Mouse (Mus musculus): ENCODE data around the gene Dcaf5.
A peak's percentile ranks its signal among the peaks of the same experiment; 100 is the strongest.
"Not testable (repeated sequence)": the region's sequence is repeated elsewhere in the genome, so short reads cannot be mapped to it uniquely, and the experiment has no call there.

Gene Dcaf5

DNA sequence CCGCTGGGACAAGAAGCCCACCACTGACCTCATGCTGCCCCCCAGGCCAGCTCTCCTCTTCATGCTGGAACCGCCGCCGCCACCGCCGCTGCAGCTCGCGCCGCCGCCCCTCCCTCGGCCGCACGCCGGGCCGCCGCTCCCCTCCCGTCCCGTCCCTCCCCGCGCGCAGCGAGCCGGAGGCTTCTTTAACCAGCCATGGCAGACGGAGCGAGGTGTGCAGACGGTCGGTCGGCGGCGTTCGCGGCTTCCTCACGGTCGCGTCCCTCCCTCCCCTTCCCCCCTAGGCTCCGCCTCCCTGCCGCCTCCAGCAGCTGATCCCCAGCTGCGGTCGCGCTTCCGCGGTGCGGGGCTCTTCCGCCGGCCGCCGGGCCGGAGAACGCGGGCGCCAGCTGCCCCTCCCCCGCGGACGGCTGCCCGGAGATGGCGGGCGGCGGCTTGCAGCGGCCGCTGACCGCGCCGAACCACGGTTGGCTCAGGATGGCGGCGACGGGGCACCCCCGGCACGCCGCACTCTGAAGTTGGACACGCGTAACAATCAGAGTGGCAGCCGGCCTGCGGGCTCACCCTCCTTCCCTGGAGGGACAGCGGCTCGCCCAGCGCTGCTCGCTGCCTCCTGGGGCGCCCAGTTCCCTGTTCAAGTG is at the start of gene Dcaf5:
Gene Dcaf5 (minus strand): TSS at position 266 of the 641 bp plus-strand sequence.
- DNase-seq (ENCODE audit: low spot score in 2 of 2) = peak; percentile 72 to 76

DNA sequence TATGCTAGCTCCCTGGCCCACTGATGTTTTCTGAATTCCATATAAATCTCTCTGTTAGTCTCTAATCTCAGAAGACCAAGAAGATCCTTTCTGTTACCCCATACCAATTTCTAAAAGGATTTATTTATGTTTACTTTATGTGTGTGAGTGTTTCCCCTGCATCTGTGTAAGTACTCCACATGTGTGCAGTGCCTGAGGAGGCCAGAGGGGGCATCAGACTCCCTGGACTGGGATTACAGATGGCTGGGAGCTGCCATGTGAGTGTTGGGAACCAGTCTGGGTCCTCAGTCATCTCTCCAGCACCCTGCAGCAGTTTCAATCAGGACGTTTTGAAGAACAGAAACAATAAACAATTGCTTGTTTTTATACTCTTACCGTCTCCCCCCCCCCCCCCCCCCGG is 47.0 kb upstream of the Dcaf5 start:
- no peak for DNase-seq (ENCODE audit: low spot score in 2 of 2)

DNA sequence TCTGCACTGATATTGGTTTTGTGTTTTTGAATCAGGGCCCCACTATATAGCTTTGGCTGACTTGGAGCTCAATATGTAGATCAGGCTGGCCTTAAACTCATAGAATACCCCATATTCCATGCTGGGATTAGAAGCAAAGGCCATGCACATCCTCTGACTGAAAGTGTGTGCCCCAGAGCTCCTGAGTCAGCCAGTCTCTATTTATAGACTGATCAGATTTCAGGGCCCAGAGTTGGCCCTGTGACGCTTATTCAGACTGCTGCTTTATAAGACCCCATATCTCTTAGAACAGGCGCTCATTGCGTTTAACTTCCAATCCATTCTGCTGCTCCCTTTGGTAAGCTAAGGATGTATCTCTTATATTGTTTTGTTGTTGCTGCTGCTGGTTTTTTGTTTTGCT is 43.6 kb upstream of the Dcaf5 start:
- DNase-seq (ENCODE audit: low spot score in 2 of 2) = no peak

DNA sequence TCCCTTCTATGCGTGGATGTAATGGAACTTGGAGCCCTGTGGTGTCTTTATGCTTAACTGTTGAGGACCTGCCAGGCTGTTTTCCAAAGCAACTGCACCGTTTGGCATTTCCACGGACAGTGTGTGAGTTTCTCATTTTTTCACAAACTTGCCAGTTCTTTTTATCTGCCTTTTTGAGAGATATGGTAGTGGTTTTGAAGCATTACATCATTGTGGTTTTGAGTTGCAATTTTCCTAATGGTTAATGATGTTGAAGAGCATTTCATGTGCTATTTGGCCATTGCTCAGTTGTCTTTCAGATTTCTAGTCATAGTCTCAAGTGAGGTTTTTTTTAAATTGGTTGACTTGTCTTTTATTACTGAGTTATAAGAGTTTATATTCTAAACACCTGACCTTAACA is 37.3 kb upstream of the Dcaf5 start:
- no peak for DNase-seq (ENCODE audit: low spot score in 2 of 2)

DNA sequence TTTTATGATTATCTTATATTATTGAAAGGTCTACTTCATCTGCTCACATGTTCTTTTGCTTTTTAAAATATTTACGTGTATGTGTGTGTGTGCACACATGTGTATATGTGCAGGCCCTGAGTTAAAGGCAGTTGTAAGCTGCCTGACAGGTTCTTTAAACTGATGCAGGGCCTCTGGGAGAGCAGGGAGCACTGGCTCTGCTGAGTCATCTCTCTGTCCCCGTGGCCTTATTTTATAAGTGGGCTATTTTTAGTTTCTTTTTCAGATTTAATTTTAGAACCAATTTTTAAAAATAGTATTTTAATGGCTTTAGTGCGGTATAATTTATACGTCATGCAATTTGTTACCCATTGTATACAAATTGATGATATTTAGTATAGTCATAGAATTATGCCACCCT is 35.5 kb upstream of the Dcaf5 start:
- DNase-seq (ENCODE audit: low spot score in 2 of 2) = peak in 1 of 2 experiments; percentile 40

DNA sequence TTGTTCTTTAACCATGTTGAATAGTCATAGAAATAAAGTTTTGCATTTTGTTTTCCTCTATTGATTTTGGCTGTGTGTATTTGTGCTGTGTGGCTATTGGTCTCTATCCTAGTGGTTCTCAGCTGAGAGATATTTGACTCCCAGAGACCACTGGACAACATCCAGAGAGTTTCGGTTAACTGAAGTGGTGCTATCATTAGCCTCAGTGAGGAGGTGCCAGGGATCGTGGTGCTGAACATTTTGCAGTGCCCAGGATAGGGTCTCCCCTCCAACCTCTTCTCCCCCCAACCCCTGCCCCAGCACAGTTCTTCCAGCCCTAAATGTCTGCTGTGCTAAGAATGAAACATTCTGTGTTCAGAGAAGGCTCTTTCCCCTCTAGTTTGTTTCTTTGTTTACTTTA is 33.8 kb upstream of the Dcaf5 start:
- DNase-seq (ENCODE audit: low spot score in 2 of 2) = peak in 1 of 2 experiments; percentile 9

DNA sequence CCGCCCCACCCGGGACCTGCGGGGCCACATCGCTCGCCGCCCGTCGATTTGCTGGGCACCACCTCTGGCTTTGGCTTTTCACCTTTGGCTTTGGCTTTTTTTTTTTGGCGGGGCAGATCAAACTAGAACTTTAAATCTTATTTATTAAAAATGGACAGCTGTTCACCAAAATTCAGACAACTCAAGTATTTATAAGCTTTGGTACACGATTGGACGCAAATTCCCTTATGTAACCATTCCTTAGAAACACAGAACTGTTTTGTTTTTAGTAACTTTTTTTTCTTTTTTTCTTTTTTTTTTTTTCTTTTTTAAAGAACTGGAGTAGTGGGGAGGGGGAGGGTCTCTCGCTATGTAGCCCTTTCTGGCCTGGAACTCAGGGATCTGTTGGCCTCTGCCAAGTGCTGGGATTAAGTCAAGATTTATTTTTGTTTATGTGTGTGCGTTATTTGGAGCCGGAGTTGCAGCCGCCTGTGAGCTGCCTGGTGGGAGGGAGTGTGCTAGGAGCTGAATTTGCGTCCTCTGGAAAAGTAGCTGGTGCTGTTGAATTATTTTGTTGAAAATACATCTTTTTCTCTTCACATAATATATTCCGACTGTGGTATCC is 27.4 kb upstream of the Dcaf5 start:
- peak; percentile 23 to 37 for DNase-seq (ENCODE audit: low spot score in 2 of 2)

DNA sequence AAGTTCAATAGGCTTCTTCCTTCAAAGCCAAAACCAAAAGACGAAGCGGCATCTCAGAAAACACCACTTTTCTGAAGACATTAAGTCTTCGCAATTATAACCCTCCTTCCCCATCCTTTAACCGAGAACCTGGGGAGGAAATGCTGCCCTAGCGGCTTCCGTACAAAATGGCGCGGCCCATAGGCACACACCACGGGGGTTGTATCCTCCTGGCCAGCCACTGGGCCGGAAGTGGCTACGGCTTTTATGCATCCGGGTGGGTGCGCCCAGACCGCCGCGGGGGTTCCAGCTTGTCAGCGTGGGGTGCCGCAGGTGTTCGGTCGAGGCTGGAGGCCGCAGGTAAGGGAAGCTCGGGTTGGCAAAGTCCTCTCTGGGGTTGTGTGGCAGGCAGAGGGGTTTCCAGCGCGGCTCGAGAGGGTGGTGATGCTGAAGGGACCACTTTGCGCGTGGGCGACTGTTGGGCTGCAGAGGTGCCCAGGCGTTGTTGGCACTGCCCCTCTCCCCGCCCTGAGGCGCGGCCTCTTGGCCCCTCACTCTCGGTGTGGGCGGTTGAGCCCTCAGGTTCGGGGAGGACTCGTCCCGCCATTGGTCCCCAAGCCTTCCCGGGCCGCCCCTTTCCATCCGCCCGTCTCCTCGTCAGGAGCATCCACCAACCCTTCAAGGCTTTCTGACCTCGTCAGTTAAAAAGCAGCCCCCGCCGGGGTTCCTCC is 26.7 kb upstream of the Dcaf5 start, which contains the start of gene Exd2:
Gene Exd2 (plus strand): TSS at position 154 of the 710 bp plus-strand sequence.
- peak; percentile 90 for DNase-seq (ENCODE audit: low spot score in 2 of 2)

DNA sequence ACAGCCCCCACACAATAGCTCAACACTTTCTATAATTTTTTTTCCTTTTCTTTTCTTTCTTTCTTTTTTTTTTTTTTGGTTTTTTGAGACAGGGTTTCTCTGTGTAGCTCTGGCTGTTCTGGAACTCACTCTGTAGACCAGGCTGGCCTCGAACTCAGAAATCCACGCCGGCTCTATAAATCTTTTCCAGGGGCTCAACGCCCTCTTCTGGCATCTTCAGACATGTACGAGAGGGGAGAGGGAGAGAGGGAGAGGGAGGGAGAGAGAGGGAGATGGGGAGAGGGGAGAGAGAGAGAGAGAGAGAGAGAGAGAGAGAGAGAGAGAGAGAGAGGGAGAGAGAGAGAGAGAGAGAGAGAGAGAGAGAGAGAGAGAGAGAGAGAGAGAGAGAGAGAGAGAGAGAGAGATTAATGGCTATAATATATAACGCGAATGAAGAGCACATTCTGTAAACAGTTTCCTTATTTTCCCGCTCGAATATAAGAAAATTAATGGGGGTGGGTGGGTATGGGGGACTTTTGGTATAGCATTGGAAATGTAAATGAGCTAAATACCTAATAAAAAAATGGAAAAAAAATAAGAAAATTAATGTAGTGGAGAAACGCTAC is 26.0 kb upstream of the Dcaf5 start:
- DNase-seq (ENCODE audit: low spot score in 2 of 2) = not testable (repeated sequence)

DNA sequence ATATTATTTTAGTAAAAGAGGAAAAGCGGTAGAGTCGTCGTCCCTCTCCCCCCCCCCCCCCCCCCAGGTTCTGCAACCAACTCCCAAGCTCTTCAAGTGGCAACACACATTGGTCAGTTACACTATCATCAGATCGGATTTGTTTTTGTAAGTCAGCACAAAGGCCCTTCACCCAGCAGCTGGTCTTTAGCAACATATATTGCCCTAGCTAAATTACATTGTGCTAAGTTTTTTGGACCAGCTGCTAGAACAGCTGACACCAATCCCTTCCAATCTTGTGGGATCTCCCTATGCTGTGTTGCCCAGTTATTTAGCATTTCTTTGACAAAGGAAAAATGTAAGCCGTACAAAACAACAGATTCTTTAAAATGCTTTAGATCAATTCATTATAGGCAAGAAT is 21.6 kb upstream of the Dcaf5 start:
- no peak for DNase-seq (ENCODE audit: low spot score in 2 of 2)

DNA sequence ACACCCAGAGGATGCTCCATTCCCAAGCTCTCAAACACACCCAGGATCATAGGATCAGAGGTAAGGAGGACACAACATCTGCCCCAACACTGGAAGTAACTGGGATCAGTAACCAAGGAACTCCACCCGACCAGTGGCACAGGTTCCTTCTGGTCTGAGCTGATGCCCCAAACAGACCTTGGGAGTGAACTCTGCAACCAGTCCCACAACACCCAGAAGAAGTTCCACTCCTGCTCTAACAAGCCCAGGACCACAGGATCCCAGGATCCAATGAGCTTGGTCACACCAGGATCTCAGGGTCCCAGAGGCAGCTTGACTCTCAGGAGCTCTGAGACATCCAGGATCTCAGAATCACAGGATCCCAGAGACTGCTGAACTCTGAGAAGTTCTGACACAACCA is 17.1 kb upstream of the Dcaf5 start:
- no peak for DNase-seq (ENCODE audit: low spot score in 2 of 2)

DNA sequence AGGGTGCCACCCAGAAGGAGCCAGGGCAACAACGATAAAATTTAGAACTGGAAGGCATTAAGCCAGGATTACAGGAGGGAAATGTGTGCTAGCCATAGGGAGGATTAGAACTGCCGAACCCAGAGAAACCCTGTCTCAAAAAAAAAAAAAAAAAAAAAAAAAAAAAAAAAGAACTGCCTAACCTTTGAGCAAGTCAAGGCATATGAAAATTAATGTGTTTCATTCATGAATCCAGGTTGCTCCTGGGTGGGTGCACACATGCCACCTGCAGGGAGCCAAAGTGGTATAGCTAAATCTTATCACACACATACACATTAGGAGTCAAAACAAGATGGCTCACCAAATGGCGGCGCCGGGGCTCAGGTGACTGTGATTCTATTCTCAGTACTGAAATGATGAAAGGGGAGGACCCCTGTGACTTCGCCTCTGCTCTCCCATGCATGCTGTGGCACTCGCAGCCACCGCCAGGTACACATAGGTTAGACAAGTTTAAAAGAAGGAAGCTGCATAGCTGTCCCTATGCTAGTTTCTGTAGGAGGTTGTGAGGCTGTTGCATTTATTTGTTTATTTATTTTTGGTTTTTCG is 8.2 kb upstream of the Dcaf5 start:
- no peak for DNase-seq (ENCODE audit: low spot score in 2 of 2)

DNA sequence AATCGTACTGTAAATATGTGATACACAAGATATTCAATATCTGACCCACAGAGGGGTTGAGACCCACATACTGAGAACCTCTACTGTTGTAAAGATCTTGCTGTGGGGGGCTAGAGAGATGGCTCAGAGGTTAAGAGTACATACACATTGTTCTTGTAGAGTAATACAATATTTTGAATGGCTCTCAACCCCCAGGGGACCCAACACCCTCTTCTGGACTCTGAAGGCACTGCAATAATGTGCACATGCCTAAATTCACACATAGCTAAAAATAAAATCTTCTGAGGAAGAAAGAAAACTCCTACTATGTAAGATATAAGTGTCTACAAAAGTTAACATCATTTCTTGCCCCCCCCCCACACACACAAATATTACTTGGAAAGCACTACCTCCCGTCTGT is 4.6 kb upstream of the Dcaf5 start:
- no peak for DNase-seq (ENCODE audit: low spot score in 2 of 2)

DNA sequence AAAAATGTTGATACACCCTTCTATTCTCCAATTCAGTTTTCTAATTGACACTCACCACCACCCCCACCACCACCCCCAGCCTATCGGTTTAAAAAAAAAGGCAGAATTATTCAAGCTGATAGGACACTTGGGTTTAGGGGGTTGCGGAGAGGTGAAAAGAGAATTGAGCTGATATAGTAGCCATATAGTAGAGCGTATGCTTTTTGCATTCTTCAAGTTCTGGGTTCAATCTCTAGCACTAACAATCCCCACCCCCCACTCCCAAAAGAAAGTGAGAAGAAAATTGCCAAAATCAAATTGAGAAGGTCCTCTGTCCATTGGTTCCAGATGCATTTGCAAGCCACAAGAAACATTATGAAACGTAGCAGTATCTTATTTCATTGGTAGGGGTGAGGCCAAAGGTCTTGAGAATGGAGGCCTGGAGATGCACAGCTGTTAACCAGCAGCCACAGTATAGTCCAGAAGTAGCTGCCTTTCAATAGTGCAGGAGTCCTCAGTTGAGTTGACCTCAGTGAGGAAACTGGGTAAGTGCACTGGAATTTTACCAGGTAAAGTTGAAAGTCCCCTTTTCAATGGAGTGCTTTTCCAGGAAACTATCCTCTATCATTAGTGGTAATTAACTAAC is 762 bp upstream of the Dcaf5 start:
- DNase-seq (ENCODE audit: low spot score in 2 of 2) = no peak

DNA sequence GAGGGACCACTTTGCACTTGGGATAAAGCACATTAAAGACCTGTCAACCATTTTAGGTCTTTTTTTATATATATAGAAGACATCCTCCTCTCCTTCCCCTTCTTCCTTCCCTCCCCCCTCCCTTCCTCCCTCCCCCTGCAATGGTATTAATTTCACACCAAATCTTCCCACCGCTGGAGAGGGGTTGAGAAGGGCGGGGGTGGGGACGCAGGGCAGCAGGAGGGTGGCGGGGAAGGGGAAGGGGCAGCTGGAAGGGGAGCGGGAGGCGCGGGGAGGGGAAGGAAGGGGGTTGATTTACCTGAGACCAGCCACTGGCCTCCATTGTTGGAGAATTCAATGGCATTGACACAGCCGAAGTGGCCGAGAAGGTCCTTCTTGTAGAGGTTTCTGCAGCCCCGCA is 514 bp downstream of the Dcaf5 start:
- DNase-seq (ENCODE audit: low spot score in 2 of 2) = no peak

DNA sequence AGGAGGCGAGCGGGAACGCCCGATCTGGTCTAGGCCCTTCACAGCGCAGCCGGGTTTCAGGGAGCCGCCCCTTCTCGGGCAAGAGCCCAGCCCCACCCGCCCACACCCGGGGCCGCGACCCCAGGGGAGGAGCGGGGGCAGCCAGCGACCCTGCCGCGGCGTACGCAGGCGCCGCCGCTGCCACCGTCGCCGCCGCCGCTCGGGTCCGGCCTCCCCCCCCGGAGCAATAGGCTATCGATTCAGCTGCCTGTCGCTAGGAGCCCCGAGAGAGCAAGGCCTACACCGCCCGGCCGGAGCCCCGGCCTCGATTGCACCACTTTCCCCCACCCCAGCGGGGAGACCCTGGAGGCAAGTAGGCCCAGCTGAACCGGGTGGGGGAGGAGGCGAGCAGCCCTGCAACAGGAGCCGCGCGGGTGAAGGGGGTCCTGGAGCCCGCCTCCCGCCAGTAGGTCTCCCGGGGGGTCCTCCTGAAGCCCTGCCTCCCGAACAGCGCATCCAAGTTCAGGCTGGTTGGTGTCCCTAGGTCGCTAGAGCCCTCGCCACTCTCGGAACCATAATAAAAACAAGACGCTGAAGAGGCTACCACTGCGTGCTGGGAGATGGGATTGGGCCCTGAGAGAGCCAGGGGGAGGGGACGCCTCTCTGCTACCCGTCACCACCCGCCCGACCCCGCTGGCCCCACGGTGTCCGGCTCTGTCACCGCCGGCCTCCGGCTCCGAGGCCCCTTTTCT is 1.3 kb downstream of the Dcaf5 start:
- DNase-seq (ENCODE audit: low spot score in 2 of 2) = peak; percentile 67 to 69

DNA sequence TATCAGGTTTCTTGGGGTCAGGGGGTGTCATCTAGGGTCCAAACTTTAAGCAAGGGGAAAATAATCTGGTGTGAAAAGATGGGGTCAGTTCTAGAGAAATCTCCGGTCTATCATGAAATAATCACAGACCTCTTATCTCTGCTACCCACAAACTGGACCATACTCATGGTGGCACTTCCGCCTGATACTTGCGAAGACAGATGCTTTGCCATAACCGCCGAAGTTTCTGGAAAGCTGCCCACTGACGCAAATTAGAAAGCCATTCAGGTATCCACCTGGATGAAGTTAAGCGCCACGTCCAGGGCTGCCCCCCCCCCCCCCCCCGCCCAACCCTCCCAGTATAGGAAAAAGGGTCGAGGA is 1.8 kb downstream of the Dcaf5 start:
- DNase-seq (ENCODE audit: low spot score in 2 of 2) = no peak

DNA sequence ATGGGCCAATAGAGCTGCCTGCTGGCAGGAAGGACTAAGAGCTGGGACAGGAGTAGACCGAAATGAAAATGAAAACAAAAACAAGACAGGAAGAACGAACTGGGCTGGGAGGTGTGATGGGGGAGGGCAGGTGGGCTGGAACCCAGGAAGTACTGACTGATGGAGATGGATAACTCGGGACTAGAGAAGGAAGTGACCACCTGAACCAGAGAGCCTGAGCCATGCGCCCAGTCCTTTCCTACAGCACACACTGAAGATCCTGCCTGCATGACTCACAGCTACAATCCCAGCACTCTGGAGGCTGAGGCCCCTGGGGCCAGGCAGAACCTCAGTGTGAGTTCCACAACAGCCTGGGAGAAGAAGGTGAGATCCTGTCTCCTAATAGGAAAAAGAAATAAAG is 3.1 kb downstream of the Dcaf5 start:
- peak in 1 of 2 experiments; percentile 12 for DNase-seq (ENCODE audit: low spot score in 2 of 2)

DNA sequence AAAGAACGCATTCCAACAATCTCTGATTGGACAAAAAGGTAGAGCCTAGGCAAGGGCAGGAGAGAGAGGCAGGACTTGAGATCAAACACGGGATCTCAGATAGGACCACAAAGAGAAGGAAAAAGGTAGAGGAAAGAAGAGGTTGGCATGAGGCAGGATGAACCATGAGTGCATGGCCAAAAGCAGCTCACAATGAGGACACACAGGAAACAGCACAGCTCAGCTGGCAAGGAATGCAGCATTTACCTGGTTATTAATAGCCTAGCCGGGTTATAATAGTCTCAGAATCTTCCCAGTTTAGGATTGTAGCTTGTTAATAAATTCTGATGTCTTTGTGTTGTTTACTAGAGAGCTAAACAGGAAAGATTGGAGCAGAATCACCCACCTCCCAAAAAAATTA is 8.7 kb downstream of the Dcaf5 start:
- peak in 1 of 2 experiments; percentile 27 for DNase-seq (ENCODE audit: low spot score in 2 of 2)

DNA sequence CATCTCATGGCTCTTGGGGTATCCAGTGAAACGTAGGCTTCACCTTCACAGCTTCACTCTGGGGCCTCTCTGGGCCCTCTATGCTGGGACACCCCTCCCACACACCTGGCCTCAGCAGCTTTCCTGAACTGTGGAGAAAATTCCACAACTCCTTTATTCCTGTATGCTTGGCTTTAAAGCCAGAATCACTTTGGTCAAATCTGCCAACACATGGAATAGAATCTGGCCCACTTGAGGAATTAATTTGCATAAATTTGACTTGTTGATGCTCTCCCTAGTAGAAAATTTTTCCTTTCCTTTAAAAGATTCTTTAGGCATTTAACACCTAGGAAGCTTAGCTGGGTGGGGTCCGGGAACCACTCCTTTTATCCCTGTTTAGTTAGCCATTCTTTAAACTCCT is 21.3 kb downstream of the Dcaf5 start:
- no peak for DNase-seq (ENCODE audit: low spot score in 2 of 2)

DNA sequence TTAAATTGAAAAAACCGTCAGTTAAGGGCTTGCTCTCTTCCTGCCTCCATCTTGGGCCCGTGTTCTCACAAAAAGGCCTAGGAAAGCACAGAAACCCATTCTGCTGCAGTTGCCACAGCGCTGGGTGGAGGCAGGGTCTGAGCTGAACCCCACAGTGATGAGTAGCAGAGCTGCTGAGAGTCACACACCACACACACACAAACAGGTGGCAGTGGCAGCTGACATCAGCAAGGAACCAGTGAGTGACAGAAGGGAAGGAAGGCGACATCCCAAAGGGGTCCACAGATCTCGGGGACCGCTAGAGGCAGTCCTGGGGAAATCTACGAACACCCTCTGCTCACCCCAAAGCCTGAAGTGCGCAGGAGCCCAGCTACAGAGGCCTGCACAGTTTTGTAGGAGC is 25.5 kb downstream of the Dcaf5 start:
- DNase-seq (ENCODE audit: low spot score in 2 of 2) = no peak
